Mouse (Mus musculus) mouse trophoblast stem cell (cell line): ENCODE data around the gene Gm28048.

Experiments
- in situ Hi-C, 2 experiments: fragments of 300-500 bp; cut with MseI, MboI; formaldehyde crosslinking; loops; 2 replicates in 1 of 2; 3 replicates in 1 of 2; pipeline ENCODE4 v1.15.1; 2025

Gene Gm28048

DNA sequence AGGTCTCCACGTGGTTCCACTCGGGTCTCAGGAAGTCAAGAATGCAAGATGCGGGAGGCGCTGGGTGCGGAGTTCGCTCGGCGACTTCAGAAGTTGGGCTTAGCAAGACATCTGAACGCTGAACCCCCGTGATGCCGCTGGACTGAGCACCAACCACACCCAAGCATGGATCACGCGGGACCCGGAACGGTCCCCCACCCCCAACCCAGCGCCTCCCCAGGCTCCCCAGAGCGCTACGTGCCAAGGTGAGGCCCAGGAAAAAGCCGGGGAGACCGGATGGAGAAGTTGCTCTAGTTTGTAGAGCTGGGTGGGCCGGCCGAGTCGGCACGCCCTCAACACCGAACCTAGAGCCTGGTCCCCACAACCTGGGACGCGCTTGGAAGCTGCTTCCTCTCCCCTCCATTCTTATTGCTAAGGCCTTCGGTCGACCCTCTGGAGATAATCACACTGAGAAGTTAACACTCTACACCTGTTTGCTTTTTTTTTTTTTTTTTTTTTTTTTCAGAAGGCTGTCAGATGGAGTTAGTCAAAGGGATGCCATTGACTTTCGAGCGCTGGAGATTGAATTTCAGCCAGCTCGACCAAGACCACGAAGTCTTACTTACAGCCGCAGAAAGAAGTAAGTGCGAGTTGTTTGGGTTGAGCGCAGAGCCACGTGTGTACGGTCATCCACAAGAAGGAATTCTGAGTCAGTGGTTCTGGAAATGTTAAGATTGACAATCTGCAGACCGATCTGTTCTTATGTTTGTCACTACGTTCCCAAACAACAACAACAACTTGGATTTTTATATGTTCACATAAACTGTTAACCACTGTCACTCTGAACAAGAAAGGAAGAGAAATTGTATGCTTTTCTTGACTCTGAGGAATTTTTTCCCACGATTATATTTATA is 121.3 kb downstream of the Gm28048 start, which contains the start of gene B3gnt2:
TSS of gene B3gnt2 (minus strand) at position 627 of the 893 bp plus-strand sequence.
- in situ Hi-C loops = no loop called here

DNA sequence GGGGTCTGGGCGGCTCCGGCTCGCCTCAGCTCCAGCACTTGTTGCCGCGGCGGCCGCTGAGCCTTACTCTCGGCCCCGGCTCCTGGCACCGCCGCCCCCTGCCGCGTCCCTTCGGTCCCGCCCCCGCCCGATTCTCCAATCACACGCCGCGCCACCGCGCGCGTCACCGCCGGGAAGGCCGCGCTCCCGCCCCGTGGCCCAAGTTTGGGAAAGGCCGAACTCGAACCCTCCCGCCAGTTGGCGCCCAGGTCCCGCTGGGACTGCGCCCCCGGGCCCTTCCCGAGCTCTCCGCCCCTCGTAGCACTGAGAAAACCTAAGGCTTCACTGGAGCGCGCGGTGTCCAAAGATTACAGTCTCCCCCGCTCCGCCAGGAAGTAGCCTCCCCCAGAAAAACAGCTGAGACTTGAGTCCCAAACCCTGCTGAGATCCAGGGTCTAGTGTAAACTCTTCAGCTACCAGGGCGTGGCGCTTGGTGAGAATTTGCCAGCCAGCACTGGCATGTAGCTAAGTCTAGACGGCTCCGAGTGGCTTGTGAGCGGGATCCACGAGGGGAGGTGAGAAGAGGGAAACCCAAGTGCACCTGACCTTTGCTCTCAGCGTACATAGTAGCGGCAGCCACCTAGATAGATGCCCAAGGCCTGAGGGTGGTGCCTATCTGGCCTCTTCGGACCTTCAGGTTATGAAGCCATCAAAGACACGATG is 122.1 kb downstream of the Gm28048 start:
- in situ Hi-C loops = no loop called here

DNA sequence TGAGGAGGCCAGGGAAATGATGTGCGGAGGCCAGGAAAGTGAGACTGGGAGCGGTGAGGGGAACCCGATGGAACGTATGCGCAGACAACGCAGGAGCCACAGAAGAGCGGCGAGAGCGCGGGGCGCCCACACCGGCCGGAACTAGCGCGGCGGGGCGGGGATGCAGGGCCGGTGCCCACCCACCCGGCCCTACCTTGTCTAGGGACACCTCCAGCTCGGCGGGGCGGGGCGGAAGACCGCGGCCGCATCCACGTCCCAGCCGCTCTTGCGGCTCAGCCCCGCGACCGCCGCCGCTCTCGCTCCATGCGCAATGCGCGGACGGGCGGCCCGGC is 122.6 kb downstream of the Gm28048 start:
- in situ Hi-C loops = no loop called here

DNA sequence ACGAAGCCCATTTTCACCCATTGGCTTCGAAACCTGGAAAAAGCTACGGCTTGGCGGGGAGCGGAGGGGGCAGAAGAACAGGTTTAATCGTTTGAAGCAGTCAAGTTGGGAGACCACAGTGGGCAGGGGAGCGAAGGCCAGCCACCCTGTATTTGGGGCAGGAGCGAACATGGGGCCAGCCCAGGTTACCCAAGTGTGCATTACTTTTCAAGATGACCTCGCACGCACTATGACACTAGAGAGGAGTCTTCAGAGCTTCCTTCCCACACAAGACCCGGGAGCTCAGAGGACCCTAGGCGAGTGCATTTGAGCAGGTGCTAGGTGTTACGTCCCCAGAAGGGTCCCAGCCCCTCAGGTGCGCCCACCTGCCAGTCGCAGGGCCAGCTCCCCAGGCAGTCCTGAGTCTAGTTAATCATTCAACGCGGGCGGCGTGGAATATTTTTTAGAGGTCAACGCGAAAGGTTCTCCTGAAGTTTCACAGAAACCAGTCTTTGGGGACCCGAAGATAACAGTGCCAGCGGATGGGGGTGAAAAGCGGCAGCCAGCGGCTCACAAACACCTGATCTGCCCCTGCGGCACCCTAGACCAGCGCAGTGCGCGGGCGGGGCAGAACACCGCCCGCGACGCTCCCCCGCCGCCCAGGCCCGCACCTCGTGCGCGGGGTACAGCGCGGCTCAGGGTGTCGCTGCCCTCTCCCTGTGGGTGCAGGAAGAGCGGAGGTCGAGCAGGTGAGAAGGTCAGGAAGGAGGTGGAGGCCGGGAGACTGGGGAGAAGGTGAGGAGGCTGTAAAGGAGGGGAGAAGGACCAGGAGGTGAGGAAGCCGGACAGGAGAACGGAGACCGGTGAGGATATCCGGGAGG is 123.2 kb downstream of the Gm28048 start:
- in situ Hi-C loops = no loop called here

DNA sequence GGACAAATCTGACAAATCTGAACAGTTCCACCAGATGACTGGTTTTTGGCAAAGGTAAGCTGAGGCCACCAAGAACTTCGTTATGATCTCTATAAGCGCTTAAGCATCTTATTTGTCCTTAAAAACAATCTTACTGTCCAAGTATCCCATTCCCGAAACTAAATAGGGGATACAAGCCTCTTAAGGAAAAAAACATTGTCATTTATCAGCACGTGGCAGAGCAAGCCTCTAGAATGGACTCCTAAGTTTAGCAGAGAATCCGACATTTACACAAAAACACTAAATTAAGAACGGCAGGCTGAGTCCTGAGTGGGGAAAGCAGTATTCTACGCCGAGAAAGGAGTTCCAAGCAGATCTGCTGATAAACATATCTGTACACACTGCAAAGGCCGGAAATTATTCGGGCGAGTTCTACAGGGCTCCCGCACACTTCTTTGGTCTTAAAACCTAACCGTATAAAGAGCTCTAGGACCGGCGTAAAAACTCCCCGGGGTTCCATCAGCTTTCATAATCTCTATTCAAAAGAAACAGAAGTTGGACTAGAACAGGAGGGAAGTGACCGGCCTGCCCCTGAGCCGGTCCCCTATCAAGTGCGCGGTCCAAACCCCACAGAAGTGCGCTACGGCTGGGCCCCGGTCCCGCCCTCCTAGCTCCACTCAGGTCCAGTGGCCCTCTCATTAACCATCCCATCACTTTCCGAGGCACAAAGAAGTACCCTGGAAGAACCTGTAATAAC is 124.0 kb downstream of the Gm28048 start:
- in situ Hi-C loops = no loop called here

DNA sequence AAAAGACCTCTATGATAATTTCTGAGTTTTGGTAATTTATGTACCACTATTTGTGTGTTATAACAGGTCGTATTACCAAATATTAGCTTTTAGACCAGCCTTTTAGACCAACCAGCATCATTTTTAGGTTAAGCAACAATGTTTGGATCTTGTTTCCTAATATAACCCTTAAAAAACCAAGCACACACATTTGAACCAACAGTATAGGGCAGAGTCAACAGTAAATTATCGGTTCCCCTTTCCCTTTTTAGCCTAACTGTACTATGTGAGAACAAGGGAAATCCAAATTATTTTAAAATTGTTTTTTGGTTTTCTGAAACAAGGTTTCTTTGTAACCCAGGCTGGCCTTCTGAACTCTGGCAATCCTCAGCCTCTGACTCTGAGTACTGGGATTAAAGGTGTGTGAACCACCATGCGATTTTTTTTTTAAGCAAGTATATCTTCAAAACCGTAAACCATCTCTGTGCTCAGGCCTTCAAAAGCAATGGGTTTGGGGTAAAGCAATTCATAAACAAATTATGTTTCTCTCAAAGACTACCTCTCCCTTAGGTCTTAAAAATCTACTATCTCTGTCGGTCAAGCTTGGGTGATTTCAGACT is 124.7 kb downstream of the Gm28048 start:
- in situ Hi-C loops = no loop called here

DNA sequence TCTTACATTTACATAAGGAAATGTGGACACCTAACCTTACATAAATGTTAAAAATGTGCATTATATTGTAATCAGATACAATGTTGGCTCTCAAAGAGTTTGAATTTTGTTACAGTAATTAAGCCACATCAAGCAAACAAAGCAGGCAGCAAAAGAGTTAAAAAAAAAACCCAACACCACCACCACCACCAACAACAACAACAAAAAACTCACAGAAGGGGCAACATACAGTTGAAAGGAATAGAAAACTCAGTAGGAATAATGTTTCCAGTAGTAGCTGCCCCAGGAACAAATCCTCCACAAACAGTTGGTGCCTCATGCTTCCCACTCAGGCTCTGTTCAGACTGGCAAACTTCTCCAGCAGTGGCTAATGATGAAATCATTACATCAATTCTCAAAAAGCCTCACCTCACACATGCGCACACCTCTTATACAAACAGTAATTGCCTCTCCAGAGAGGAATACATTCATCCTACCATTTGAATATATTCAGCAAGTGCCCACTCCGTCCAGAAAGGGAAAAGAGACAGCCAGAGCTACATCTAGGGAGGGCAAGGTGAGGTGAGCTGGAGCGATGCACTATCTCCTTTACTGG is 125.4 kb downstream of the Gm28048 start:
- in situ Hi-C loops = no loop called here

DNA sequence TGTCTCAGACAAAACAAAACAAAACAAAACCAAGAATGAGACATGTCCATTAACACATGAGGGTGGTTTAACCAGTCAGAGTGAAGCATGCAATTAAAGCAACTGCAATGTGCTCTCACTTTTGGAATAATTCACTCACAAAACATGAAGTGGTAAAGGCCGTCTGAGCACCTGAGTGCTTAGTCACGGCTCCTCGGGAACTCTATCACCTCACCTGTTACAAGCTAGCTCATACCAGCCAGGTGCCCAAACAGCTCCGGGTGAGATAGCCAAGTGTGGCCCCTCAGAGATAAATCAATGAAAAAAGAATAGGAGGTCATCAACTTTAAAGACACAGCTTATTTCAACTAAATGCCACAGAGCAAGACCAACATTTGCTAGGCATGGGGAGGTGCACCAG is 127.3 kb downstream of the Gm28048 start:
- in situ Hi-C loops = no loop called here

DNA sequence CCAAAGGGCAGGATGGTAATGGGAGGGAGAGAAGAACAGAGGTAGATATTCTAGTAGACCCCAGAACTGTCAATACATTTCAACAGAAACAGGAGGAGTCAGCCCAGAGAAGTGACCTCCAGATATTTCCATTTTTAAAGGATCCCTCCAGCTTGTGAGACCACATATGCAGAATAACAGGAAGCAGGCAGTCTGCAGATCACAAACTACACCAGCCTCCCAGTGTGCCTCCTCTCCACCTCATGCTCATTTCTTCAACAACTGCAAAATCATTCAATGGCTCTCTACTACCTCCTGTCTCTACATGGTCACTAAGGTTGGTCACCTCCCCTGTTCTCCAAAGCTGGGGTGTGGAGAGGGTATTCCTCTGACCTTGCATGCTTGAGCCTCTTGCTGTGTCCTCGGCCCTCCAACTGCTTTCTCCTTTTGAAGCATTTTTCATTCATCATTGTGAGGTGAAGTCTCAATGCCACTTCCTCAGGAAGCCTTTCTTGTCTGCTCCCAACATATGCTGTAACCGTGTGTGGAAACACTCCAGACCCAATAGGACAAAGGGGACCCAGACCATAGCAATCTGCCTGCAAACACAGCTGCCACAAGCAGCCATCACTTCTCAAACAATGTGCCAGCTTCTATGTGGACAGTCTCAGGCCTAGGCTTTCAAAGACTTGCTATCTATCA is 128.3 kb downstream of the Gm28048 start:
- in situ Hi-C loops = no loop called here

DNA sequence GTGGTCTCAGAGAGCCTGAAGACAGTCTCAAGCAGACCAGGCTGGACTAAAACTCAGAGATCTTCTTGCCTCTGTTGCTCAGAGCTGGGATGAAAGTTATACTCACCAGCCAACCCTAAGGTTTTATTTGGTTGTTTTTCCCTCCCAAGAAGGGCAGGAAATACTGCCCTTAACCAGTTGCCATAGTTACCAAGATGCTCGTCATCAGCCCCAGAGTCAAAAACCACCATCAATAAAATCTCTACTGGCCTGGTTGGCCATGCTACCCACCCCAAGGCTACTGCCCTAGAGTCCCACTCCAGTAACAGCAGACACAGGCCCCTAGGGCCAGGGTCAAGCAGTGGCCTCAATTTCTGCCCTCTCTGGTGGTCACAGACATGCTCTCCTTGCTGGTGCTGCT is 129.4 kb downstream of the Gm28048 start:
- in situ Hi-C loops = no loop called here

DNA sequence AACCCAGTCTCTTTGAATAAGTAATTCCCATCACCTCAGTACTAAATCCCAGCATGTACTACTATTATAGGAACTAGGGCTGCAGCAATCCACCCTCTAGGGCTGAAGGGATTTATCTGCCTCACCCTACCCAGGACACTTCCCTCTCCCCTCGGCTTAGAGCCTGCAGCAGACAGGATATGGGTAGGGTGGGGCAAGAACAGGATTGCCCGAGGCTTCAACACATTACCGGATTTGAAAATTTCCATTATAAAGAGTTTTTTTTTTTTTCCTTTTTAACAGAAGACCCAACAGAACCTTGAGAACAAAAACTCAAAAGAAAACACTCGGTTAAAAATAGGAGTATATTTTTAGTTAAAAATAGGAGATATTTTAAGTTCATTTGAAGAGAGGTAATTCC is 130.5 kb downstream of the Gm28048 start:
- in situ Hi-C loops = no loop called here

DNA sequence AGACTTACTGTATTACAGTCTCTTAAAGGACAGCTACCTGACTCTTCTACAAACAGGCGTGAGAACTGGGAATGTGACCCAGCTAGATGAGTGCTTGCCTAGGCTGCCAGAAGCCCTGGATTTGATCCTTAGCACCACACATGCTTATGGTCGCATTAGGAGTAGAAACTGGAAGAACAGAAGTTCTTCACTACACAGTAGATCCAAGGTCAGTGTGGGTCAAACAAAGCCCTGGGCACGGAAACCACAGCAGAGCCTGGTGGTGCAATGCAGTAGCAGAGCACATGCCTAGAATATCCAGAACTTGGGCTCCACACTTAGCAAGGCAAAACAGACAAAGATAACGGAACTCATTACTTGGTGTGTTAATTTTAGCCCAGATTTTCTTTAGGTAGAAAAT is 131.8 kb downstream of the Gm28048 start:
- in situ Hi-C loops = no loop called here

DNA sequence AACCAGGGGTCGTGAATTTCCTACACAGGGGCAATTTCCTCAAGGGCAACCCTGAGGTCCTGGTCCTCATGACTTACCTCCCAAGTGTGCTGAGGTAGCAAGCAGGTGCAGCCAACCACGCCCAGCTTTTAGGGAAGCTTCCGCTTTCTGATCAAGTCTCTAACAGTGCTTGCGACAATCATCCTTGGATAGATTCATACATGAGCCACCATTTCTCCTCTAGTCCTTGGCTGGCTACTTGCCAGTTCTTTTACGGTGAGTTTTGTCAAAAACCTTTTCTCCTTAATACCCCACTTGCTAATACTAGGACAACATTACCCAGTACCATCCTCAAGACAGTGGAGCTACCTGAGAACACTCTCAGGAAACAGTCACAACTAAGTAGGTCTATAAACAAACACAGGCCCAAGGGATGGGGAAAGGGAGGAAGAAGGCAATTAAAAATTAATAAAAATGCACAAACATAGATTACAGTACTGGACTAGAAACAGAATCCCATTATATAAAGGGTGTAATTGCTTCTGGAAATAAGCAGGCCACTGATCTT is 133.2 kb downstream of the Gm28048 start:
- in situ Hi-C loops = no loop called here

DNA sequence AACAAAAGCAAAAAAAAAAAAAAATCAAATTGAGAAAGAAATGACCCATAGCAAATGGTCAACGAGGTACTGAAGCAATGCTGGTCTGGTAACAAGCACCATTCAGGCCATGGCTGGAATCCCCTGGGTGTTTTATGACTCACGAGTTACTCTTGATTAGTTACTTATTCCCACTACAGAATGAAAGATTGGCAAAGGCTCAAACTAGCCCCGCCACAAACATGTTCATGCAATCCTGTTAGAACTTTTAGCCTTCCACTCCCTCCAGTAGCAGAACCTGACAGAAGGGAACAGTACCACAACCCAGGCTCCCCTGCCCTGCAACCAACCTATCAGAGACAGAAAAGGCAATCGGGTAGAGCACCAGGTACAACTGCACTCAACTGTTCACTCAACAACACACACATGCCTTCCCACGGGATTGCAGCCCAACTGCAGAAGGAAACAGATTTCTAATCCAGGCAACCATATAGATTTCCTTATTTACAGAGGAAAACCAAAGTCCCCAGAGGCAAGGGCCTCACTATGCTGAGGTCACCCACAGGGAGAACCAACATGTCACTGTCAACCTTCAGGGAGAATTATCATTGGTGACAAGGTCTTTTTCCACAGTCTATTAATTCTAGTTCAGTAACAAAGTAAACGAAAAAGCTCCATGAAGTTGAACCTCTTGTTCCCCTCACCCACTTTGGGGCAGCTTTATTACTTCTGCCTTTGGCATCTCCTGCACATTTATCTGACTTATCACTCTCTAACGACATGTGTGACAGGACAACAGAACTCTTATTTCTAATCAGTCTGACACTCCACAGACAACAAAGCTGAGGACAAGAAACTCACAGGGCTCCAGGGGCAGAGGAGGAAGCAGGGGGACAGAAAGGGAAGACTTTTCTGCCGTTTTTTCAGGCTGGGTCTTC is 133.9 kb downstream of the Gm28048 start:
- in situ Hi-C loops = no loop called here

DNA sequence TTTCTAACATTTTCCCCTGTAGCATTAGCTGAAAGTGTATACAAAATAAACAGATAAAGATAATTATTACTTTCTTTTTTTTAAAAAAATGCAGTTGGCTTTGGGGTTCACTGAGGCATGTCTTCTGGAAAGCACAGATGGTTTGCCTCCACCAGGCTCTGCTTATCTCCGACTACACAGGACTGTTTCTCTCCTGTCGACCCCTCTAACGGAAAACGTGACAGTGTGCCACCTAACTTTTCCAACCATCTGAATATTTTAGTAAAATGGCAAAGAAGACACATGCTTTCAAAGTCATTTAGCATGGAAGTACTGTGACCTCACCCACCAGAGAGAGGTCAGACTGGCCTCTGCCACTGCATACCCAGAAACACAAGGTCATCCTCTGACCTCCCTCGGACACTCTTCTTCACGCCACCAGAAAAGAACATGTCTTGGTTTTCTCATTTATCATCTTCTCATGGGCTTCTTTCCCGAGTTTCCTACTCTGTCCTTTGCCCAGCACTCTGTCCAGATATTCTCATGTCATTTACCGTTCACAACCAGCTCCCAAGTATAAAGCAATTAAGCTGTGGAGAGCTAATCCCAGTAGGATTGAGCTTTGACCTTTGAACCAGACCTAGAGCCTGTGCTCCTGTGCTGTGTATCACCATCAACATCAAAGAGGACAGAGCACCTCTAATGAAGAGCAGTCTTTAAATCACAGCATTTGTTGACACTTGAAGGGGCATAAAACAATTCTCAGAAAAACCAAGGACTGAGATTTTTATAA is 134.7 kb downstream of the Gm28048 start:
- in situ Hi-C loops = no loop called here

DNA sequence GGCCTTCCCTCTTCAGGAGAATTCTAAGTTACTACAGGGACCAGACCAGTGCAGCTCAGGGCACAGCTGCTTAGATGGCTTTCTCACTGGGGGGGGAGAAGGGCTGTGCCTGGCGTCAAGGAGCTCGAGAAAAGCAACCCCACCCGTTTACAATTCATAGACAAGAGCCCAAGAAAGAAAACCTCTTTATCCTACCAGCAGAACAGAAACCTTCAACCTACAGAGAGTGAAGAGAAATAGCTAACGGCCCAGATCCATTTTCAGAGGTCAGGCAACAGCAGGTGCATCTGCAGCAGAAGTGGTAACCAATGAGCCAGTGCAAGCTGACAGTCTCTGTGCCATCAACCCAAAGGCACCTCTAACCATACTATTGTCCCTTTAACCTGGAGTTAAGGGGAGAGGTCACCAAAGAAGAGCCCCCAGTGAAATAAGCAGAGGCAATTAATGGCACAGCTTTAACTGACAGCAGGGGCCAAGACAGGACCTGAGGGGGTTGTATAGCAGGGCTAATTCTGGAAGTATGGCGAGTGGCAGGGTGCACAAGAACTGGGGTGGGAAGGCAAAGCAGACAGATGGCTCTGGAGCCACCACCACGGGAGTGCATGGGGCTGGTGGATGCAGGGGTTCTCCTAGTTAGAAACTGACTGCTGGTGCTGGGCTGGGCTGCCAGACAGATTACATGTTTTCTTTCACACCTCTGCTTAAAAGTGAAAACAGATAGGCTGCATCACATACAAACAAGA is 135.6 kb downstream of the Gm28048 start:
- in situ Hi-C loops = no loop called here
